Mouse (Mus musculus): Measurements from ENCODE around the gene Pknox2. TPM values are rescaled to one million over a fixed set of nuclear protein-coding genes. Genes with fewer than 3 reads are reported as not detected.

Gene Pknox2
- polyA plus RNA-seq, 2 experiments from 2014 or later, result not detected

- no peak for ATAC-seq
These were observed 170.4 kb downstream of the Pknox2 start for GRCm38 (mm10) chr9:36976596-36977362.

GRCm38 (mm10) chr9:36973486-36974227 is 173.6 kb downstream of the Pknox2 start:
- no peak for ATAC-seq

GRCm38 (mm10) chr9:36972089-36972488 is 175.1 kb downstream of the Pknox2 start:
- ATAC-seq, result no peak

- no peak for ATAC-seq
These were observed 176.1 kb downstream of the Pknox2 start for GRCm38 (mm10) chr9:36971066-36971465.

GRCm38 (mm10) chr9:36970651-36971050 is 176.6 kb downstream of the Pknox2 start:
- ATAC-seq, result peak; percentile 62

- ATAC-seq, result no peak
These were observed 178.1 kb downstream of the Pknox2 start for GRCm38 (mm10) chr9:36969131-36969530.

- no peak for ATAC-seq
These were observed 178.5 kb downstream of the Pknox2 start for GRCm38 (mm10) chr9:36968713-36969112.

GRCm38 (mm10) chr9:36968236-36968635 is 179.0 kb downstream of the Pknox2 start:
- no peak for ATAC-seq

GRCm38 (mm10) chr9:36965720-36966119 is 181.5 kb downstream of the Pknox2 start:
- ATAC-seq, result no peak

GRCm38 (mm10) chr9:36964230-36964629 is 183.0 kb downstream of the Pknox2 start:
- ATAC-seq, result no peak

- ATAC-seq, result no peak
These were observed 183.7 kb downstream of the Pknox2 start for GRCm38 (mm10) chr9:36963512-36963911.

GRCm38 (mm10) chr9:36961874-36962273 is 185.3 kb downstream of the Pknox2 start:
- no peak for ATAC-seq

- no peak for ATAC-seq
These were observed 186.1 kb downstream of the Pknox2 start for GRCm38 (mm10) chr9:36961153-36961552.

- no peak for ATAC-seq
These were observed 196.1 kb downstream of the Pknox2 start for GRCm38 (mm10) chr9:36951133-36951484.

GRCm38 (mm10) chr9:36950271-36951132 is 196.7 kb downstream of the Pknox2 start:
- no peak for ATAC-seq

GRCm38 (mm10) chr9:36948181-36948580 is 199.0 kb downstream of the Pknox2 start:
- ATAC-seq, result no peak

- ATAC-seq, result no peak
These were observed 200.0 kb downstream of the Pknox2 start for GRCm38 (mm10) chr9:36947056-36947694.

GRCm38 (mm10) chr9:36944843-36945242 is 202.4 kb downstream of the Pknox2 start:
- ATAC-seq, result no peak

- no peak for ATAC-seq
These were observed 204.6 kb downstream of the Pknox2 start for GRCm38 (mm10) chr9:36942561-36942960.

GRCm38 (mm10) chr9:36942131-36942530 is 205.1 kb downstream of the Pknox2 start:
- ATAC-seq, result no peak

- no peak for ATAC-seq
These were observed 205.6 kb downstream of the Pknox2 start for GRCm38 (mm10) chr9:36941565-36941964.

- no peak for ATAC-seq
These were observed 208.6 kb downstream of the Pknox2 start for GRCm38 (mm10) chr9:36938601-36939078.
